Mouse (Mus musculus) megakaryocyte, embryonic 14.5 days (primary cell): ENCODE results near the gene Gtpbp6.

Experiments
- FLI1 ChIP-seq: IDR thresholded peaks from 2 replicates; pipeline ENCODE4 v1.6.1; 2012; ENCODE audit warnings: low read length, inconsistent platforms, mixed read lengths
- GATA1 ChIP-seq: IDR thresholded peaks from 3 replicates; pipeline ENCODE4 v1.6.1; 2012; ENCODE audit warnings: mixed read lengths, low read length, inconsistent platforms, borderline replicate concordance

- no peak for TF ChIP-seq FLI1
- no peak for TF ChIP-seq GATA1
Measured at GRCm38 (mm10) chr5:110106901-110107564, 964 bp downstream of the Gtpbp6 start.
